Mouse (Mus musculus) T-helper 1 cell (primary cell): Measurements from ENCODE around the gene Magi1.

Experiments
- in situ Hi-C: fragments of 300-600 bp; cut with MboI, MseI; formaldehyde crosslinking; loops from one replicate; pipeline ENCODE4 v1.15.1; 2025; ENCODE audit warnings: high pct_unique_total_duplicates

Magi1 gene

DNA sequence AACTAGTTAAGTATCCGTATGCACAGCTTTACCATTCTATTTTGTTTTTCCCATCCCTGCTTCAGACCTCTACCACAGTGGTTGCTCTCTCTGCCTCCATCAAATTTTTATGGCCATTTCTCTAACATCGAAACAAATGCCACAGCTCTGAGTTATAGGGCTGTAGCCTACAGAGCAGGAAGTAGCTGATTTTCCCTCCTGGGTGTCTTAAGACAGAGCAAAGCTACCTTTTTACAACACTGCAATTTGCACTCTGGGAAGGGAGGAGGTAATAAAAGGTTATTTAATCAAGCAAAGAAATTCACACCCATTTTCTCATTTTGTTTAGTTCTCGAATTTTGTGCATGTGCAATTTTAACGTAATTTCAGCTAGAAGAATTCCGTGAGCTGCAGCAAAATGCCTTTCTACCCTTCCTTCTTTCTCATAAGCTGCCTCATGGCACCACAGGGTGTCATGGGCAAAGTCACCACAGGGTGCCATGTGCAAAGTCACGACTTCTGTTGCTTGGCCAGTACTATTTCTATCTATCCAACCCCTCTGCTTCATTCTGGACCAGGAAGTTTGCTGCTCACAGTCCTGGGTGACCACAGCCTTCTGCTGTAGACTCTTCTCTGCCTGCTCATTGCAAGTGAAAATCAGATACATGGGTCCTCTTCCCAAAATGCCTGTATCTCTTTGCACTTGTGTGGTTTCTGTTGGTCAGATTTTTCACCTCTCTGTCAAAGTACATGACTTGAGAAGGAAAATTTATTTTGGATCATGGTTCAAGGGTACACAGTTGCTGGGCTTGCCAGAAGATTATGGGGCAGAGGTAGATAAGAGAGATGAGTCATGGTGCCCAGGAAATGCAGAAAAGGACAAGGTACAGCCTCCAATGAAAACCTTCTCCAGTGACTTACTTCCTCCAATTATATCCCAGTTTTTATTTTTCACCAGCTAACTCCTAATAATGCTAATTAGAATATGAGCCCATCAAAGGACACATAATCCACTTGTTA is 167.0 kb downstream of the Magi1 start:
- in situ Hi-C loops, result no loop called here

DNA sequence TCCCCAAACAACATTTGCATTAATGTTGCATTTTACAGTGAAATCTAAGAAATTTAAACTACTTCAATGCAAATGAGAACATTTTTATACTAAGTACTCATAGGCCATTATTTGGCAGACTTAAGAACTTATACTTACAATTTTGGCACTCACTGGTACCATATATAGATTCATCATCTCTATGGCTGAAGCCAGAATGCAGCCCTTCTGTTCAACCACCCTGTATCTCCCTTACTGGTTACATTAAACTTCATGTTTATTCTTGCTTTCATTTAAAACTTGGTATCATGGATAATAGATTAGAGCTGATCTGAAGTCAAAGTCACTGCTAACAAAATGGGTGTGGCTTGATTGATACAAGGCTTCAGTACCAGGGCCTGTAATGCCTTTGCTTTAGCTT is 171.9 kb downstream of the Magi1 start:
- in situ Hi-C loops, result no loop called here

DNA sequence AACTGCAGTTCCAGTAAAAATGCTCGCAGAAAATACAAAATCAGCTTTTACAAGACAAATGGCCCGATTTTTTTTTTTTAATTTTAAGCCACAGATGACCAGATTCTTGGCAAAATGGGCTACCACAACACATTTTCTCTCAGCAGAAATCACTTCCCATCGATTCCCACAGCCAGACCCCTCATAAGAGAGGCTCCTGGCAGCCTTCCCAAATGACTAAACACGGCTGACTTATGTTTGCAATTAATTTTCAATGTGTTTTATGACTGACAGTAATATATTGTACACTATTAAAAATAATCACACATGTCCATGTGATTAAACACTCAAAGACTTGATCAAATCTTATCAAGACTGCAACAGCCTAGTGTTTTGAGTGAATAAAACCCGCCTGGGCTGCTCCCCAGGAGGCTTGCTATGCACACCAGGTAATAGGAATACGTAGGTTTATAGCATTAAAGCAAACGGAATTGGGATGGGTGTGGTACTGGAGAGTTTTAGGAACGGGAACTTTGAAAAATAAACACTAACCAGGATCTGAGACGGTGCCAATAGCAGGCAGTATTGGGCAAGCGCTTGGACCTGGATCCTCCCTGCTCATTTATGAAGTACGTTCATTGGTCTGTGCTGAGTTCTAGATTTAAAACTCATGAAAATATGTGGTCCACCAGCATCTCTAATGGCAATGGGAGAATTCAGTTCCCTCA is 176.2 kb downstream of the Magi1 start:
- in situ Hi-C loops, result no loop called here

DNA sequence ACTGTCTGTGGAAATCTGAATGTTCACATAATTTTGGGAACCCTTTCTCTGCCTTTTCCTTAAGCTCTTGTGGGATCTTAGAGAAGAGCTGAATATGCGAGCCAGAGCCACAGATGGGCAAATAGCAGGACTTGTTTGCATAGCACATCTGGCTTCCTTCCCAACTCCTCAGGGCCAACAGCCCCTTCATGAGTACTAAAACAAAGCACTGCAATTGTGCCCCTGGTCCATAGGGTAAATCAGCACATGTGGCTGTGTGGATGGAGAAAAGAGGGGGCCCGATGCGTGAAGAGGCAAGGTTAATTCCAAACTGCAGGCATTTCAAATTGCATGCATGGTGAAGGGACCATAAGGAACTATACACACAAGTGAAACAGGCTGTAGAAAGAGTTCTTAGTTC is 180.1 kb downstream of the Magi1 start:
- in situ Hi-C loops, result no loop called here

DNA sequence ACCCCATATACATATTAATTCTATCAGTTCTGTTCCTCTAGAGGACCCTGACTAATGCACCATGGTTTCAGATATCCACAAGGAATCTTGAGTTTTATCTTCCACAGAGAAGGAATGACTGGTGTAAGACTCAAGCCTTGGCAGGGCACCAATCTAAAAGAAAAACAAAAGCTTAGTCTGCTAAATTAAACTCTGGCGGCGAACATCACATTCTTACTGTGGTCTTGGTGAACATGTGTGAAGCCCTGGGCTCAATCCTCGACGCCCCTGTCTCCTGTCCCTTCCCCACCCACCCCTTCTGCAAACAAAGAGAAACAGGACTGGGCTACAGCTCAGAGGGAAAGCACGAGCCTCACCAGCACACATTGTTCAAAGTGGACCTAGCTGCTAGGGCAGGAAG is 182.5 kb downstream of the Magi1 start:
- in situ Hi-C loops, result no loop called here

DNA sequence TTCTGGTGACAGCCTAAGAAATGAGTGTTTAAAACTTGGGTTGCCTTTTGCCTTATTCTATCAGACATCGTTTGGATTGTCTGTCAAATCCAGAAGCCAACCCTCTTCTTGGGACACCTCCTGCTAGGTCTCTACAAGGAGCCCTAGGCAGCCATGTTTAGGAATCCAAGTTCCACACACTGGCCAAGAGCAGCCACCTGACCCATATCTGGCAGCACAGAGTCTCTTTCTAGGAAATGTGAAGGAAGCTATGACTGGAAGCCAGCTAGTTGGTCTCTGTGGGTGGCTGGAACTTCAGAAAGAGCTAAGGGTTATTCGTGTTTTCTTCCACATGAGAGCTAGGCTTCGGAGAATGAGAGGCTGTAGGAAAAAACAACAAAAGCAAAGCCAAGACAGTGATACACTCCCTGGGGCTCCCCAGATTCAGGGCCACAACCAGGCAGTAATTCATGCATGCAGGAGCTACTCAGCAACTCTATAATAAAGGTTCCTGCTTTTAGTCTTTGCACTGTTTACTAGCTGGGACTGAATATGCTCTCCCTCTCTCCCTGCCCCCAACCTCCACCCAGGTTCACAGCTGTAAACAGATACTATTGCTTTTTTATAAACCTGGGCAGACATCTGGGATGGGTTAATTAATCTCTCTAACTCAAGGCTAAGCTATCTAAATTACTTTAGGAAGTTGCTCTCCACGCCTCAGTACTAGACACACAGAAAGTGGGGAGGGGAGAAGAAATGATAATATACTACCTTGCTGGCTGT is 188.6 kb downstream of the Magi1 start:
- in situ Hi-C loops, result loop anchor here (25.0 kb wide), 2 partner anchors 367 to 892 kb away; no protein-coding TSS in a partner anchor

DNA sequence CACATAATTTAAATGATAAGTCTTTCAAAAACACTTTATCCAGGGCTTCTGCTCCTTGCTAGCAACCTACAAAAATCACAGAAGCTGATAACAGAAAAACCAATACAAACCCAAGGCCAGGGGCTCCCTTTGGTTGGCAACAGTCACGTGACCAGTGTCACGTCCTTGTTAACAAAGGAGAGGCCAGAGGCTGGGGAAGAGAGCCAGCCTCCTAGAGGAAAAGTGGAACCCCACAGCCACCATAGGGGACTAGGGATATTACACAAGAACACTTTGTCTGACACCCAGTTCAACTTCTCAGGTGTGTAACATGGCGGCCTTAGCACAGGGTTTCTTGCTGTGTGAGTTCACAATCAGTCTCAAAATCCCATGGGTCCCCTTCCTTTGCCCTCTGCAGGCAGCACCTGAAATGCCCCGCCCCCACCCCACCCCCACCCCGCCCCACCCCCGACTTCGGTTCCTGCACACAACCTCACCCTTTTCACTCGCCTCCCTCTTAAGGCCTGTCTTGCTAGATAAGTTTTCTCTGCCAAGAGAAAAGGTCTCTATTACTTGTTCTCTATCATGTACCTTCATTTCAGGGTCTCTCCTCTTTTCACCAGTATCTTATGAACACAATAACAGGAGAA is 190.6 kb downstream of the Magi1 start:
- in situ Hi-C loops, result loop anchor here (25.0 kb wide), 2 partner anchors 369 to 894 kb away; no protein-coding TSS in a partner anchor

DNA sequence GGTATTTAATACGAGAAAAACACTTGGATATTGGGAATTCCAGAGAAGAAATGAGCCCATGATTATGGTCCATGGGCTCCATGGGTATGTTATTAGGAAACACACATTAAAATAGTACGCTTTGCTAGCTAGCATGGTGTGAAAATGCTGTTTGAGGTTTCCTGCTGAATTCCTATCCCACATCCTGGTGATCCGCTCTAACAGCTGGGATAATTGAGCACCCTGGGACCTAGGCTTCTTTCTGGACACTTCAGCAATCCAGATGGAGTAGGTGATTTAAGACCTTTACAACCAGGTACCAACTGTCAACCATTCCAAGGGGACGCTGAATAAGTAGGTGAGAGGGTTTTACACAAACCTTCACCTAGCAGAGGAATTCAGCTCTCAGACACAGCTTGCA is 191.2 kb downstream of the Magi1 start:
- in situ Hi-C loops, result loop anchor here (25.0 kb wide), 2 partner anchors 370 to 895 kb away; no protein-coding TSS in a partner anchor

DNA sequence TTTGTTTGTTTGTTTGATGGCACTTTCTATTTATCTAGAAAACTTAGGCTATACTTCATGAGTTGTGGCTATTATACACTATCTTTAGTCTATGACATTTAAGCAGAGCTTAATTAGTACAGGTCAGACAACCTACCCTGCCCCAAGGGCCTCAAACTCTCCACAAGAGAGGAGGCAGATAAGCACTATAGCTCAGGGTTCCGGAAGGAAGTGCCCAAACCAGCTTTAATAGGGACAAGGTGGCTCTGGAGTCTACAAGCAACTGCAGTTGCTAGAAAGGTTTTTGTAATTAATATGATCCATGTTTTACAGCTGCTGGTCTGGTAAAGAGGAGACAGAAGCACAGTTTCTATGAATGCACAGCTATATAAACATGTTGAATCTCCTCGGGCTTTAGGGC is 196.9 kb downstream of the Magi1 start:
- in situ Hi-C loops, result loop anchor here (25.0 kb wide), 2 partner anchors 375 to 900 kb away; no protein-coding TSS in a partner anchor

DNA sequence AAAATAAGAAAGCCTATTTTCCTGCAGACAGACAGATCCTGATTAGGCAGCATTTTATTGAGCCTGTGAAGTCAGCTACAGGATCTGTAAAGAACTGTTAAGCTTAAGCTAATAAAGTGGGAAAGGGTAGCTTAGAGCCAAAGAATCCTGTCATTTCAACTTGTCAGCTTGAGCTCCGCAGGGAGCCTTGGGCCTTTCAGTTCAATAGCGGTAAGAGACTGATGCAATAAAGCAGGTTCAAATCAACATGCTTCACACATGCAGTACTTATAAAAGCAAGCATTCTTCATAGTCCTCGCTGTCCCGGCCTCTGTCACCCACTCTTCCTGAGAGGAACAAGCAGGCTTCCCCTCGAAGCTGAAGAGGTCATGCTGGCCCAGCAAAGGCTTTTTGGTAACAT is 199.0 kb downstream of the Magi1 start:
- in situ Hi-C loops, result loop anchor here (25.0 kb wide), 2 partner anchors 378 to 903 kb away; no protein-coding TSS in a partner anchor

DNA sequence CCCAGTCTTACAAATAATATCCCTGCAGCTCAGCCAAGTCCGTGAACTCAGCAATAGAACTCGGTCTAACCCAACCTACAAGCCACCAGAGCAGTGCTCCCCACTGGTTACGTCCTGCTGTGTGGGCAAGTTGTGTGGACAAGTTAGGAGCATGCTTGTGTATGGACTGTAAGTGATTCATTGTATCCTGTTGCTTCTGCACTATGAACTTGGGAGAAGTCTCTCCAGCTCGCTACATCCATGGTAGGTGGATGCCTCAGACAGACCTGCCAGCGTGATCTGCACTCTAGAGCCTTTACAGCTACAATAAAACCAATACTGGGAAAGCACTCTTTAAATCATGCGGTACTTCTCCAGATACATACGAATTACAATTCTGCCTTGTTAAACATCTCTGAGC is 200.3 kb downstream of the Magi1 start:
- in situ Hi-C loops, result loop anchor here (25.0 kb wide), 2 partner anchors 379 to 904 kb away; no protein-coding TSS in a partner anchor

DNA sequence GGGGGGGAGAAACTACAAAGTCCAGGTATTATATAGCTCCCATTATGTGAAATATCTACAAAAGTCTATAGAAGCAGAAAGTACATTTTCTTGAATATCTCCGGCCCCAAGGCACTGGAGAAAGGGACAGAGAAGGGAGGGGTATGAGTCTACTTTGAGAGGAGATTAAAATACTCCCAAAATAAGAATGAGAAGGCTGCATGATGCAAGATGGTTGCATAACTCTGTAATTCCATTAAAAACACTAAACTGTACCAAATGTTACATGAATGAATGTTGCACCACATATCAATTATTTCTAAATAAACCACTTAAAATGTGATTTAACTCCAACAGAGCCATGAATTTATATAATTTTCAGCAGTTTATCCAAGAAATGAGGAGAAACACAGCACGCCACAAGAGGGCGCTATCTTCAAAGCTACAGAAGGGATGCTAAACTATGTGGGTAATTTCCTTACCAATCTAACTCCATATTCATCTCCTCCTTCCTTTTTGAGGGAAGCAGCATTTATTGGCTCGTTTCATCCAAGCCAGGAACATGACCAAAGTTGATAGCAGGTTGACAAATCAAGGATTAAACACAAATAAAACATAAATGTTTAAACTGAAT is 202.7 kb downstream of the Magi1 start:
- in situ Hi-C loops, result loop anchor here (25.0 kb wide), 2 partner anchors 381 to 906 kb away; no protein-coding TSS in a partner anchor

DNA sequence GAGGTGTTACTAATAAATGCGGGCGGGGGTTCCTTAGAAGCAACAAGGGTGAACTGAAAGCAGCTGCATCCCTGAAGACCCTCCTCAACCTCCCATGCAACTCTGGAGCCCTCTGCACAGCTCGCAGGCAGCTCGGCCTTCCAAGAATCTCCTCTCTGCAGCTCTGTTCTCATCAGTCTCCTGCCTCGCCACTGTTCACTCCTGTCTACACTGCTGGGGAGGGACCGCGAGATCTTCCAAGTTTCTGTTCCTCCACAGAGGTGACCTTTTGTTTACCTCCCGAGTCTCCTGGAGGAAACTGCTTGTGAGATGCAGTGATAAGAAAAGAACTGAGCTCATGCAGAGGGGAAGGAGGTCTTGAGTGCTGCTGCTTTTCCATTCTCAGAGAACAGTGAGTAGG is 204.8 kb downstream of the Magi1 start:
- in situ Hi-C loops, result loop anchor here (25.0 kb wide), 2 partner anchors 383 to 908 kb away; no protein-coding TSS in a partner anchor

DNA sequence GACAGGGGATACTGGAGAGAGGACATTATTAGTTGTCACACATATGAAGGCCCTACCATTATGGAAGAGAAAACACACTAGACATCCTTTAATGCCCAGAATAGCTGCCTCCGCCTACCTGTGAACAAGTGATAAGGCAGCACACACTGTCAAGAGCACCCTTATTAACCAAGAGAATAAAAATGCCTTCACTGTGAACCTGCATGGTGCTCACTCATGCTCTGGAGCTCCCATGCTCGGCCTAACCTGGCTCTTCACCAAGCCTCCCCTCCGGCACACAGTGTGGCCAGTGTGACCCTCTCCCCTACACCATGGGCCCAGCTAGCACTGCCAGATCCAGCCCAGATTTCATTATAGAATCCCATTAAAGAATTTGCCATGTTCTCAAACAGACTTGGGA is 206.7 kb downstream of the Magi1 start:
- in situ Hi-C loops, result loop anchor here (25.0 kb wide), 2 partner anchors 385 to 910 kb away; no protein-coding TSS in a partner anchor

DNA sequence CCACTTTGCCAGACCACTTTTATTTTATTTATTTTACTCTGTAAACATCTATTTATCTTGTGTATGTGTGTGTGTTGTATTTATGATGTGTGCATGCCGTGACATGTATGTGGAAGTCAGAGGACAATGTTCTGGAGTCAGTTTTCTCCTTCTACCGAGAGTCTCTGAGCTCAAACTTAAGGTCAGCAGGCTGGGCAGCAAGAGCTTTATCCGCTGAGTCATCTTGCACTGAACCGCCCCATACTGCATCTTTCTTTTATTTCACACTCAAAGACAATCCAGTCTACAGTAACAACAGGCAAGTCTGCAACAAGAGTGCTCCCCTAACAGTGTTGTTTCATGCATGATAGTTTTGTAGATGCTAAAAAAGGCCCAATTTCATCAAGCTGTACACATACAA is 207.7 kb downstream of the Magi1 start:
- in situ Hi-C loops, result loop anchor here (25.0 kb wide), 2 partner anchors 386 to 911 kb away; no protein-coding TSS in a partner anchor

DNA sequence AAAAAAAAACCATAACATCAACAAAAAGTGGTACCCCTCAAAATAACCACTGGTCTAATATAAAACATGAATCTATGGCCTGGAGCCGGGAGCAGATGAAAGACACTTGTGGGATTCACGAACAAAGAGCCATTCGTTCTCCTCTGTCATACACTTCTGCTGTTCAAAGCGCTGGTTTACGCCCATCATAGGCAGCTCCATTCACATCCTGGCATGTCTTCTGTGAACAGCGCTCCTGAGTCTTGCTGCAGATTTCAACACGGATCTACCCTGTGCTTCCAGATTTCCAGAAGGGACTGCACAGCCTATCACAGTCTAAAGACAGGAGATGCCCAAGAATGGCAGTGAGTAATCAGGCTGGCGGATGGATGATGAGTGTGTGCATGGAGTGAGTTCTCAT is 208.5 kb downstream of the Magi1 start:
- in situ Hi-C loops, result loop anchor here (25.0 kb wide), 2 partner anchors 387 to 912 kb away; no protein-coding TSS in a partner anchor

DNA sequence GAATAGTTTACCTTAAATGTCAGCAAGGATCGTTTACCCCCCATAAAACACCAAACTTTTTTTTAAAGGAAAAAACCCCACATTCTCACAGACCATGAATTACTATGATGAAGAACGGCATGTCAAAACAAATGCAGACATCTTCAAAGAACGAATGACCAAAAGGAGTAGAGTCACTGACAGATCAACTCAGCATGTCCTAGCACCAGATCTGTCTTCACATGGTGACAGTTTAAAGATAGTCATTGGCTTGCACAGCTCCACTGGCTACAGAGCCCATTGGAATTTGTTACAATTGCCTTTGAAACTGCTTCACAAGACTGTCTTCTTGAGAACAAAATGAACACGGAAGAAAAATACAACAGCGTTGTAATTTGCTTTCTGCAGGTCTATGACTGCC is 212.0 kb downstream of the Magi1 start:
- in situ Hi-C loops, result loop anchor here (25.0 kb wide), 1 partner anchor 1284 kb away; no protein-coding TSS in a partner anchor

DNA sequence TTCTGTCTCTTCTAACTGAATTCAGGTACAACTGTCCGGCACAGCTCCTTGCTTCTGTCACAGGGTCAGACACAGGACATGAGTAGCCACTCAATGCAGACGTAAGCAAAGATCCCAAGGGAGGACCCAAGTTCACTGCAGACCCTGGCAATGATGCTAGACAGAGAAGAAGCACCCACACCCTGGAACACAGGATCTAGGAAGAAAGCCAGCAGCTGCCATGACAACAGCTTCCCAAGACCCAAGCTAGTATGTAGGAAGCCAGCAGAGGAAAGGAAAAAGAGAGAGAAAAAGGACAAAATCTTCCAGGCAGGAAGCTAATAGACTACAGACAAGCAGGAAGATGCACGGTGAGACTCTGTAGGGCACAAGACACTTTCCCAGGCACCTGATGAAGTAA is 213.0 kb downstream of the Magi1 start:
- in situ Hi-C loops, result loop anchor here (25.0 kb wide), 1 partner anchor 1283 kb away; no protein-coding TSS in a partner anchor

DNA sequence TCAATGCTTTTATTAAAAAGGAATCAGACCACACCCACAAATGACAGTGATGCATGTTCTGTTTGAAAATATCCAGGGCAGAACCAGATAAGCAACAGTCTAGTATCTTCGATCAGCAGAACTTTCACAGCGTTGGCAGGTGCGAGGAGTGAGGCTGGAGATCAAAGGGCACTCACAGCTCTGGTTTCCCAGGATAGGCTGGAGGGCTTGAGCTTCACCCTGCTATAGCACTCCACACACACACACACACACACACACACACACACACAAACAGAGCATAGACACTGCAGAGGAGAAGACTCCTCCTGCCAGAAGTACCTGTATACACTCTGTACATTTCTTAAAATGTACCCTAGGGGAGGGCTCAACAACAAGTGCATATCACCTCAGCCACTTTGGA is 214.3 kb downstream of the Magi1 start:
- in situ Hi-C loops, result loop anchor here (25.0 kb wide), 1 partner anchor 1282 kb away; no protein-coding TSS in a partner anchor
